Mouse (Mus musculus): ENCODE measurements around the gene Phf21b.

Gene Phf21b

DNA sequence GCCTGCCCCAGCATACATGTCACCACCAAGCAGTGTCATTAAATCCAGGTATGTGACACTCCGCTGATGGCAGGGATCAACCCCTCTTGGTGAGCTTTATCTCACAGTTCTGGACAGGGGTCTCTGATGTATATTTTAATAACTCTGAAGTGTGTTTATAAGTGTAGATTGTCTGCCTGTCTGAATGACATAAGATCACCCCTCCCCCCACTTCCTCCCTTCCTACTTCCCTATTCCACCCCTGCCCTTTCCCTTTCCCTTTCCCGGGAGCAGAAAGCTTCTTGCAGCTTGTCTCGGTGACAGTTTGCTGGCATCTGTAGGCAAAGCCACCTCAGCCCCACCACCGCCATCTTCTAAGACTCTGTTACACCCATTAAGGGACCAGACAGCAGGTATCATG is 11.0 kb downstream of the Phf21b start:
- DNase-seq: no peak

DNA sequence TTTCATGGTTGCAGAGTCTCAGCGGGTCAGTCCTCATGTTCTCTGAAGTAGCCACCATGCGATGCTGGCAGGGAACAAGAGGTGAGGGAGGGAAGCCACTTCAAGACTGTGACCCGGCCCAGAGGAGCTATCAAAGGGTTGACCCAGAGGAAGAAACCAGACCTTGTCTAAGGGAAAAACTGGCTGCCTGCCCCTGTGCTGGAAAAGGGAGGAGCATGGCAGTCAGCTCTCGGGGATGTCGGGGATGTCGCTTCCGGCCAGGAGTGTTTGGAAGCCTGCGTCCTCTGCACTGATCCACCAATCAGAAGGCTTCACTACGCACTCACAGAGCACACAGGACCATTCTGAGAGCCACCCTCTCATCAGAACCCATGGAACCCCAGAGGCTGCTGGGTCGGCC is 12.8 kb downstream of the Phf21b start:
- DNase-seq: no peak

DNA sequence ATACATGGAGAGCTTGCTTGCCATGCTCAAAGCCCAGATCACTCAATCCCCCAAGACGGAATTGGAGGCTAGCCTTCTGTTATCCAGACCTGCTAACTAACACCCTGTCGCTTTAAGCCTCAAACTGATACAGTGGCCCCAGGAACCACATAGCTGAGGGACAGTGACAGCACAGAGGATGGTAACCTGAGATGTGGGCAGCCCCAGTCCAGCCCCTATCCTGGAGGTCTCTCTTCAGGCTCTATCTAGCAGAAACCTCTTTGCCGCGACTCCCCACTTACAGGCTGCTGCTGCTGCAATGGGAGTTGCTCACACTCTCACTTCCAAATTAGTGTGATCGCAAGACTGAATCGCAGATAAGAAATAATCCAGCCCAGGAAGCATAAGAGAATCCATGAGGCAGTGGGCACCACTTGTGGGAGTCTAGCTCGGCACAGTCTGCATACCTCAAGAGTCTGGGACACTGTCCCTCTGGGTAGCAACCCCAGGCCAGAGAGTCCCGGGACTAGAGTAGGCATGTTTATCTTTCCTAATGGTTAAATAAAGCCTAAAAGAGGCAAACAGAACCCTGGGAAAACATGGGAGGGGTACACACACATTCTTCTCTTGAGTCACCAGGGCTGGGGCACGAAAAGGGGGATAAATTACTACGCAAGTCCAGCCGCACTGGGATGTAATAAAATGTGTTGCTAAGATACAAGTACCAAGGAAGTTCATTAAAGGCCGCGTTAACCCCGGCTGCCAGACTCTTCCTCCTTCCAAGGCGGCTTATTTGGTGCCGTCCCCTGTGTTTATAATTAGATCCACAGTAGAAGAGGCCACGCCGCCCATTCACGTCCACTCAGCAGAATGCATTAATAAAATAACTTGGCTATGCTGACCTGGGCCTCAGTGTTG is 13.7 kb downstream of the Phf21b start:
- no peak for DNase-seq

DNA sequence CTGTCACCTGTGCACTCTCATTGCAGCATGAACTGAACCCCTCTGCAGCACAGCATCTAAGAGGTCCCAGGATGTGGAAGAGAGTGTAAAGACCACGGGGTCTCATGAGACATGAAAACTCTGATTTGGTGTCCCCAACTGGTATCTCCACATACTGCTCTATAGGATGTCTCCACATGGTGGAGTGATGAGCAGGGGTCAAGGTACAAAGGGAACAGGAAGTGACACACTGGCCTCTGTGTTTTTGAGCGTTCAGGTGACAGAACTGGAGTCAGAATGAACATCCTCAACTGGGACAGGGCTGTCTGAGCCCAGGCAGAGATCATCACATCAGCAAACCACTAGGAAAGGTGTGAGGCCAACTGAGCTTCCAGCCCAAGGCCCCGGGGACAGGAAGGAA is 15.3 kb downstream of the Phf21b start:
- DNase-seq: no peak

DNA sequence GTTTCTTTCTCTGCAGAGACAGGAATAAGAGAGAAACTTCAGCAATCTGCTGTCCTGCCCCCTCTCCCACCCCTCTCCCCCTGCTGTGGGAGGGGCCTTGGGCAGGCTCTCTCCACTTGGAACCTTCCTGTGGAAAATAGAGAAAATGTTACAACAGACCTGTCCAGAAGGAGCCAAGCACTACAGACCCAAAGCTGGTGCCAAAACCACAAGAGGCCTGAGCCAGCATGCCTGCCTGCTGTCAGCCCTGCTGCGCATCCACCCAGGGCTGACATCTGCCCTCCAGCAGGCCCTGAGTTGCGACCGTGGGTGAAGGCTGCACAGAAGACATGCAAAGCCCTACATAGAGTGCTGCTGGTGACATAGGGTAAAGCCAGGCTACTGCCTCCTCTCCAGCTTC is 16.3 kb downstream of the Phf21b start:
- no peak for DNase-seq

DNA sequence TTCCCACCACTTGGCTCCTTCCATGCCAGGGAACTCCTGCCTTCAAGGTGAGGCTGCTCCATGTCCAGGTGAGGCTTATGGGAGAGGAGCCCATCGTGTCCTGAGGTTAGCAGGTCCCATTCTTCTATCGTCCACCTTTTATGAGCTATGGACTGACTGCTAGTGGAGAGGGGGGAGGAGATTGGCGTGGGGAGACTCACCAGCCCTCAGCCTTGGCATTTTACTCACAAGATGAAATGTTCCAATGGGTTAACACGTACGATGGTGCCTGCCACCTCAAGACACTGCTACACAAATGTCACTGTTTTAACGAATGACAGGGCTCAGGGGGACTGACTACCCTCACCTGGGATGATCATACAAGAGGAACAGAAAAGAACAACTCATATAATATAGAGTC is 18.0 kb downstream of the Phf21b start:
- no peak for DNase-seq

DNA sequence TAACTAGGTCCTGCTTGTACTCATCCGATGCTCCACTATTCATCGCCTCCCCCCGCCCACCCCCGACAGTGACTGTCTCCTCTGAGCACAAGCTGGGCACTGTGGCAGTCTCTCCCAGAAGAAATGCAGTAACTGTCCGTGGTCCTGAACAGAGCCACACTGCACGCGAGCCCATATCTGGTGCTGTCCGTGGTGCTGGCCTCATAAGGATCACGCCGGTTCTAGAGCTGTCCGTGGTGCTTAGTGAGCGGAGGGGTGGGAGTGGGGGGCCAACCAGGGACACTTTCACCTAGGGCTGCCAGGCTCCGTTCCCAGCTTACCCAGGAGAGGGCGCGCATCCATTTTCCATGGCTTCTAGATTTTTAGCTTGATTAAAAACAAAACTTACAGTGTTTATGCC is 26.4 kb downstream of the Phf21b start:
- no peak for DNase-seq

DNA sequence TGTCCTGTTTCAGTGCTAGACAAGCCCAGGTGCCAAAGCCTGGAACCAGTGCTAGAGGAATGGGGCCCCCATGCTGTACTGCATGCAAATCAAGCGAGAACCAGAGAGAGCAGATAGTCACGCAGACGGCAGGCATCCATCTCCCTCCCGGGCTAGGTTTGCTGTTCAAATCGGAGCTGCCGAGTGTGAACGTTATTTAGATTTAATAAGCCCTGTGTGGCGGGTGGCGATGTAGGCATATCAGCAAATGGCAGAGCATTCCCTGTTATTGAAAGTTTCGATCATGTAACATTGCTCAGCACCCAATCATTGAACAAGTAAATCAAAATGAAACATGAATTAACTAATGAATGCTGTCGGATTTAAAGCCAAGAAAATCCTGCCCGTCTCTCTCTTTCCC is 27.2 kb downstream of the Phf21b start:
- no peak for DNase-seq

DNA sequence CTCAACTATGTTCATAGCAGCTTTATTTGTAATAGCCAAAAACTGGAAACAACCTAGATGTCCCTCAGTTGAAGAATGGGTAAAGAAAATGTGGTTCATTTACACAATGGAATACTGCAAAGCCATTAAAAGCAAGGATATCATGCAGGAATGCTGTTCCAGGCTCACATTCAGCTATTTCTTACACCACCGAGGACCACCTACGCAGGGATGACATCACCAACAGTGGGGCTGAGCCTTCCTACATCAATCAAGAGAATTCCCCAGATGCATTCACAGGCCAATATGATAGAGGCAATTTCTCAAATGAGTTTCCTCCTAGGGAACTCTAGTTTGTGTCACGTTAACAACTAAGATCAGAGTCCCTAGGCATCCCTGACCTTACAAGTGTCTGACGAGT is 32.8 kb downstream of the Phf21b start:
- DNase-seq: no peak

DNA sequence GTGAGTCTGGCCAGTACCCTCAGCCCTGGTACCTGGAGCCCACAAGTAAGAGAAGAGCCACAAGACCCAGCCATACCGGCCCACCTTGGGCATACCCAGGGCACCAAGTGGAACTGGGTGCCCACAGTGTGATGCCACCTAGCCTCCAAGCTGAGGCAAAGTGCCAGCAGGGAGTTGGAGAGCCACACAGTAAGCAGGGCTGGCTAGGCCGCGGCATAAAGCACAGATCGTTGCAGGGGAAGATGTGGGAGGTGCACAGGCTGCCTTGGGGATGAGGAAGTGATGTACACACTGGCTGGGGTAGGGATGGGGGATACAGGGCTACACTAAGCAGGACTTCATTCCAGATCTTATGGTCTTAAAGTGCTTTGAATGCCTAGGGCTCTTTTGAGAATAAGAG is 35.0 kb downstream of the Phf21b start:
- DNase-seq: no peak

DNA sequence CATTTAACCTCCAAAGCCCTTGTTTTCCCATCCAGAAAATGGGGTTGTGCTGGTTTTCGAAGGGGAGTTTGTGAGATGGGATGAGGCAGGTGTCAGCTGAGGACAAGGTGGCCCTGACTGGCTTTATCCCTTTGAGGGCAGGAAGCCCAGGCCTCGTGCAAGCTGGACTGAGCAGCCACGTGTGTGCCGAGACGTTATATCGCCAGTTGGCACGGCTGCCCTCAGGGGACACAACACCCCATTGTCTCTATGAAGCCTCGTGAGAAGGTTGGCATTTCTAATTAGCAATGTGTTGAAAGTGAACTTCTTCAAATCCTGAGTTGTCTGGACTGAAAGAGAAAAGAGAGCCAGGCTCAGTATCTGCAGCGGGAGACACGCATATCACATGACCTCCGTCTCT is 37.6 kb downstream of the Phf21b start:
- DNase-seq: no peak

DNA sequence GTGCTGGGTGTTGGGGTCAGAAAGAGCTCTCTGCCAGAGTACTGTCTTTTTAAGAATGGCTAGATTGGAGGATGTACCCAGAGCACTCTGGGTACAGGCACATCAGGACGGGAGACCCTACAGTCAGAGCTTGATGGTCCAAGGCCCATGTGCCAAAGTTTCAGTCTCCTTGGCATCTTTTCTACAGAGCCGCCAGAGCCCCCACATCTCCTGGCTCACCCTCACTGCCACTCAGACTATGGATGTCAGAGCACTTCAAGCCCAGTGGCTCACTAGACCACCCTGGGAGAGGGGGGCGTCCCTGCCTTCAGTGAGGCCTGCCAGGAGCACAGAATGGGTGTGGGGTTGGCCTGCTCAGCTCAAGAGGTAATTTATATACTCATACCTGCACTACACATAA is 38.3 kb downstream of the Phf21b start:
- DNase-seq: no peak

DNA sequence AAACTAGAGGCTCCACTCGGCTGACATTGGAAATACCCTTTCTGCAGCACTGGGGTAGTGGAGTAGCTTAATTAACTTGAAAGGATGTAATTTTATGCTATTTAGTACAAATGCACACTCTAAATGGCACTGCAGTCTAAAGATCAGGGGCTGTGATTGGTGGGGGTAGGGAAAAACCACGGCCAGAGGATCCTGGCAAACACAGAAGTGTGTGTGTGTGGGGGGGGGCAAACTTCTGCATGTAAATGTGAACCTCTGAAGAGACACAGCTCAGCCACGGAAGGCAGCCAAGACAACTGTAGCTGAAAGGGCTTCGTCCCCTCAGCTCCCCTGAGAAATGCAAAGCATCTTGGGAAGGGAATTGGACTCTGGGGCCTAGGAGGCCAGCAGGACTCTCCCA is 40.7 kb downstream of the Phf21b start:
- DNase-seq: no peak

DNA sequence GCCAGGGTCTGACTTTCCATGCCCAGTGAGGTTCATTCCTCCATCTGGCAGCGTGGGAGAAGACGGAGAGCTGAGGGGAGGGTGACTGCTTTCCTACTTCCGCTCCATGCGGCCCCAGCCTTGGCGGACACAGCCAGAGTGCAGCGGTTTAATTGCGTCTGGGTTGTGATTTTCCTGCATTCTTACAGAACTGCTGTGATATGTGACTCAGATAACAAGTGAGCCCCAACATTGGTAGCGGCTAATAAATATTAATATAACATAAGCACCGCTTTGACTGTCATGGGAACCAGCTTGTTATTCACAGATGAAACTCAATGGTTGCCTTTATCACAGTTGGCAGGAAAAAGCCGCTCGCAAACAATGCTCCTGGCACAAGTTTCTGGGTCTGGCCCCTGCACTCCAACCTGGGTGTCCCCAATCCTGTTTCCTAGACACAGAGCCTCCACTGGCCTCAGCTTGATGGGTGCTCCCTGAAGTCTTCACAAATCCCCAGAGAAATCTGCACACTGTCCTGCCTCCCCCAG is 43.0 kb downstream of the Phf21b start:
- no peak for DNase-seq

DNA sequence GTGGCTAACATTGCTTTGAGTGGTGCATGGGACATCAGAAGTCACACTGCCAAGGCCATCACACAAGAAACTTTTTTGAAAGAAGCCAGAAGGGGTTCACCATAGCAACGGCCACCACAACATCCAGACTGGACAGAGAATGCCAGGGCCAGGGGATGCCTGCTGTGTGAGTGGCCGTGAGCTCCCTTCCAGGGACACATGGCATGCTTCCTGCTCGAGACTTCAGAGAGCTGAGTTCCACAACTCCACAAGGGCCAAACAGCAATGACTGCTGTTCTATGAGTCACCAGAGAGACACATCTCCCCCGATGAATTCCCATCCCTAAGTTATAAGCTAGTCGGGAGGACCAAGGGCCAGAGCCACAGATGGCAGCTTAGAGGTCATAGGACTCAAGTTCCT is 44.7 kb downstream of the Phf21b start:
- no peak for DNase-seq

DNA sequence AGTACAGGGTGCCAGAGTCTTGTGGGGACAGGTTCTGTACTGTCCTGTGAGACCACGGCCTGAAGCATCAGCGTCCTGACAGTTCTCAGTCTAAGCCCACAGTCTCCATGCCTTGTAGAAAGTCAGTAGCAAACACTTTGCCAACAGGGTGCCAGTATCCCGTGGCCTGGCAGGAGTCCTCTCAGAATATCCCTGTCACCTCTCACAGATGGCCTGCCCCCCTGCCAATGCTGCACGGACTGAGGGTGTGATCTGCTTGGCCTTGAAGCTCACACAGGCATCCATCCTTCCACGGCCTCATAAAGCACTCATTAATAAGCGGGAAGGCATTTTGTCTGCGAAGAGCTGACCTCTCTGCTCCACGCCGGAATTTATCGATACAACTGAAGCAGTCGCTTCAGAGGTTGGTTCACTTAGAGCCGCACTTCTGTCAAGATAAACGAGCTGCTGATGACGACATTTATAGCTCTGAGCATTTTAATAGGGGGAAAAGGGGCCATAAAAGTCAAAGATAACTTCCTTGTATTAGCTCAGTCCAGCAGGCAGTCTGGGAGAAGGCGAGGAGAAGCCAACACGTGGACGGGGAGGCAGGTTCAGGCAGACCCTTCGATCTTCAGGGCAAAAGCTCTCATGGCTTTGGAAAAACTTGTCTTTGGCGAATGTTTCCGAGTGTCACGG is 46.4 kb downstream of the Phf21b start:
- peak; percentile 43 for DNase-seq

DNA sequence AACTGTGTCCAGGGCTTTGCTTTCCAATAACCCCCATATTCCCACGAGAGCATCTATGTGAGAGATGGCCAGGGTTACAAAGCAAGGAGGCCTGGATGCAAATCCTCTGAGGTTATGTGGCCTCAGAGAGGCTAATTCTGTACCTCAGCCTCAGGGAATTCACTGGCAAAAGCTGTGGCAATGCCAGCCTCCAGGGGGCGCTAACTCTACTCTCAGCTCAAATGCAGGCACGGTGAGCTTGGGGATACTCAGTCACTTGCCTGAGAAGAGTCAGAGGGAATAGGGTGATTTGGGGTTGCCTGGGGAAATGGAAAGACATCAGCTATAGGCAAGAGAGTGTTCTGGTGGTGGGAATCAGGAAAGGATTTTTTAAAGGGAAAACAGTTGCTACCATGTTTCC is 52.2 kb downstream of the Phf21b start:
- peak; percentile 77 for DNase-seq

DNA sequence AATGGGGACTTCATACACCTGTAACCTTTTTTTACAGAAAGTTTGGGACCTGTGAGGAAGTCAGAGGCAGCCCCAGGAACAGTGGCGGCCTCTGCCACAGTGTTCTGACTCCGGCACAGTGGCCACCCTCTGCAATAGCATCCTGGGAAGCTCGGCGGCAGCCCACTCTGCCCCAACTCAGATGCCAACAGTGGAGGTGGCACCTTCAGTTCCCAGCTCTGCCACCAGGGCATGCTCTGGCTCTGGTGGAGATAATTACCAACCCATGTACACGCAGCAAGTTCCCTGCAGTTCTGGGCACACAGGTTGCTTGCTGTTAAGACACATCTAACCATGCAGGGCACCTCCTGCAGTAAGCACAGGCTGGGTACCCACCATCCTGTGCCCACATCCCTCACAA is 55.7 kb downstream of the Phf21b start:
- peak; percentile 40 for DNase-seq

DNA sequence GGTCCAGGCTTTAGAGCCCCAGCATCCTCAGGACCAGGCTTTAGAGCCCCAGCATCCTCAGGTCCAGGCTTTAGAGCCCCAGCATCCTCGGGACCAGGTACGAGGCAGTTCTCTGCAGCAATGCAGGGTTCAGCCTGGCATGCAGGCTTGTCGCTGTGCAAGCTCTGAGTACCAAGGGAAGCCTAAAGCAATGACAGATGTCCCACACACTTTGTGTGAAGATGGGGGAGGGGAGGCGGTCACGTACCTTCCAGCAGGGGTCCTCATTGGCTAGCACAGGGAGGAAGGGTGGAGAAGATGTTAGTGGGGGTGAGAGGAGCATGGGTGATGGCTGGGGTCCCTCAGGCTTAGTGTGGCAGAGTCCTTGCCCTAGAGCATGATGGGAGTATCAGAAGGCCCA is 62.2 kb downstream of the Phf21b start:
- no peak for DNase-seq

DNA sequence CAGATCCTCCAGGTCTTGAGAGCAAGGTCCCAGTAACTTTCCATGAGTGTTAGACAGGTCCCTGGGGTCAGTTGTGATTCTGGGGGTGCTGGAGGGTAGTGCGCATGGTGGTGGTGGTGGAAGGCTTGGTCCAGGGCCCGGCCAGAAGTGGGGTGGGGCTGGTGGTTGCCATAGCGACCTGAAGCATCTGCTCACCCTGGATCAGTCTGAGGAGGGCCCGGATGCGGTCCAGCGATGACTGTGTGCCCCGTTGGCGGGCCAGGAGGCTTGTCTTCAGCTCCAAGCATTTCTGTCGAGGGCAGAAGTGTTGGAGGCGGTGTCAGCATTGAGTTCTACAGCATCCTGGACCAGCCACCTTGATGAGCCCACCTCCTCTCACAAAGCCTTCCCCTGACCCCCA is 68.7 kb downstream of the Phf21b start:
- no peak for DNase-seq

DNA sequence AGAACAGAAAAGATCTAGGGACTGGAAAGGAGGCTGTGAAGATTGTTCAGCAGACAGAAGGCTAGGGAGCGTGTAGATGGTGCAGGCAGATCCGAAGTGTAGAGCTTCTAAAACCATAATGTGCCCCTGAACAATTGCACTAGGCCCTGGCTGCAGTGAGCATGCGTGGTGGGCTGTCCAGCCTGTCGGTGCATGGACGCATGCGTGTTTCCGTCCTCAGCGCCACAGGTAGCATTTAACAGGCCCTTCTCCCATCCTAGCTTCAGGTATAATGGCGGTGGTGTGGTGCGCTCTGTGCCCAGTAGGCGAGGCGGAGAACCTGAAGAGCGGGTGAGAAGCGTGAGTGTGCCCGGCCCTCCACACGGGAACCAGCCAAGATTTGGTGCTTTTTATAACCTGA is 71.0 kb downstream of the Phf21b start:
- no peak for DNase-seq

DNA sequence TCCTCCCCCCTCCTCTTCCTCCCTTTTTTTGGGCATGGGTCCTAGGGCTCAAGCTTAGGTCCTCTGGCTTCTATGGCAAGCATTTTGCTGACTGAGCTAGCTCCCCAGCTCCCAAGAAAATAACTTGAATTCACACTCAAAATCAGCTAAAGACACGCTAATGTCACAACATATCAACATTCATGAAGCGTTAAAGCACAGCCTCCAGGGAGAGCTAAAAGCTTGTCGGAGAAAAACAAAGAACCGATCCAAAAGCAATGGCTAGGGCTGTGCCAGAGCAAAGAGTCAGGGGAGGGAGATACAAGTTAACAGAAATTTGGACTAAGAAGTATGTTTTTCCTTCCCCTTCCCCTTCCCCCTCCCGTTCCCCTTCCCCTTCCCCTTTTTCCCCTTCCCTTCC is 77.3 kb downstream of the Phf21b start:
- no peak for DNase-seq

DNA sequence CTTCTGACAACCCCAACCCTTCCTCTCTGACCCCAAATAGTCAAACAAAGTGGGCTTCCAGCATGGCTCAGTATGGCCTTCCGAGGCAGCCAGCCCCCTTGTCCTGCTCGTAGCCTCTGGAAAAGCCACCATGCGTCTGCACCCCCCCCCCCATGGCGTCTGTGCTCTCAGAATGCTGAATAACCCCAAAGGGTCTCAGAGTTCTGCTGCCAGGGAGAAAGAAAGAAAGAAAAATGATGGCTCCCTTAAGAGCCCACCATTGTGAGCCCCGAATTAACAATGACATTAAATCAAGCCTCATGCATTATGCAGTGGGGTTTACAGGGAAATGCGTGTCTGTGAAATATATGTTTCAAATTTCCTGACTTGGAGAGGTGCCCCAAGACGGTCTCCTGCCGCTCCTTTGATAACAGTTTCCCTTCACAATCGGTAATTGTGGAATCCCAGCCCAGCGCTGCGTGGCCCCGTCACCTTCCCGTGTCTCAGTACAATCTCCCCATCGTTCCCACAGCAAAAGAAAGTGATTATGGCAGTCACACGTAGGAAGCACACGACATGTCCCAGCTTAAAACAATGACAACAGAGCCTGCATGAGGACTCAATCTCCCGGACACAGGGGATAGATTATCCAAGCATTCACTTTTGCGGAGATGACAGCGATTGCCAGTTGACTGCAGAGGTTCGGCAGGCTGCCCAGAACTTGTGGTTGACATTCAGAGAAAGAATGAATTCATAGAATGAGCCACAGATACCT is 80.3 kb downstream of the Phf21b start:
- DNase-seq: no peak

All from cerebellum, adult 11 months (tissue).